Mouse (Mus musculus) ZHBTc4 (cell line): ENCODE results near the gene 1700020L24Rik.

Experiments
- DNase-seq: peaks from one replicate; pipeline ENCODE4 v3.0.0-alpha.2; 2011; ENCODE audit warnings: low read depth, low spot score

Gene 1700020L24Rik

GRCm38 (mm10) chr11:83440081-83441064 lies 2.9 kb downstream of the 1700020L24Rik start:
- peak; percentile 96 for DNase-seq

- no peak for DNase-seq
Observed at GRCm38 (mm10) chr11:83441235-83441634, 3.8 kb downstream of the 1700020L24Rik start.

GRCm38 (mm10) chr11:83442596-83443267 lies 5.3 kb downstream of the 1700020L24Rik start:
- peak; percentile 87 for DNase-seq

GRCm38 (mm10) chr11:83443824-83444223 lies 6.3 kb downstream of the 1700020L24Rik start:
- peak; percentile 54 for DNase-seq

GRCm38 (mm10) chr11:83445001-83445400 lies 7.5 kb downstream of the 1700020L24Rik start:
- peak; percentile 90 for DNase-seq

GRCm38 (mm10) chr11:83447612-83448011 lies 10.1 kb downstream of the 1700020L24Rik start:
- no peak for DNase-seq

- DNase-seq: peak; percentile 60
Observed at GRCm38 (mm10) chr11:83448021-83448926, 10.8 kb downstream of the 1700020L24Rik start.

GRCm38 (mm10) chr11:83448927-83449236 lies 11.4 kb downstream of the 1700020L24Rik start:
- DNase-seq: no peak

- peak; percentile 83 for DNase-seq
Observed at GRCm38 (mm10) chr11:83449298-83449697, 11.8 kb downstream of the 1700020L24Rik start.

GRCm38 (mm10) chr11:83450550-83450949 lies 13.1 kb downstream of the 1700020L24Rik start:
- no peak for DNase-seq

- no peak for DNase-seq
Observed at GRCm38 (mm10) chr11:83451281-83451680, 13.8 kb downstream of the 1700020L24Rik start.

GRCm38 (mm10) chr11:83454548-83454947 lies 17.1 kb downstream of the 1700020L24Rik start:
- no peak for DNase-seq

- no peak for DNase-seq
Observed at GRCm38 (mm10) chr11:83455608-83456007, 18.1 kb downstream of the 1700020L24Rik start.

GRCm38 (mm10) chr11:83457257-83457656 lies 19.8 kb downstream of the 1700020L24Rik start:
- DNase-seq: no peak

GRCm38 (mm10) chr11:83457912-83458601 lies 20.6 kb downstream of the 1700020L24Rik start:
- DNase-seq: no peak

GRCm38 (mm10) chr11:83461462-83462027 lies 24.1 kb downstream of the 1700020L24Rik start:
- no peak for DNase-seq

GRCm38 (mm10) chr11:83462711-83463244 lies 25.3 kb downstream of the 1700020L24Rik start, which contains the start of gene Mmp28:
Gene Mmp28, minus strand, starts transcription at chr11:83463071.
- peak; percentile 54 for DNase-seq

- no peak for DNase-seq
Observed at GRCm38 (mm10) chr11:83465976-83466375, 28.5 kb downstream of the 1700020L24Rik start.

- no peak for DNase-seq
Observed at GRCm38 (mm10) chr11:83467120-83467652, 29.7 kb downstream of the 1700020L24Rik start.

GRCm38 (mm10) chr11:83468765-83469164 lies 31.3 kb downstream of the 1700020L24Rik start:
- DNase-seq: no peak
